Mouse (Mus musculus) CH12.LX (cell line): Measurements from ENCODE around the gene Spire2. TPM values are rescaled to one million over a fixed set of nuclear protein-coding genes. Genes with fewer than 3 reads are reported as not detected.
"Not testable (repeated sequence)": the region's sequence is repeated elsewhere in the genome, so short reads cannot be mapped to it uniquely, and the experiment has no call there.

Experiments used
- DNase-seq: peaks from one replicate; pipeline ENCODE4 v3.0.0-alpha.2; 2013; ENCODE audit errors: extremely low read depth
- H3K27ac ChIP-seq: 2 replicates; pipeline ENCODE4 v1.5.1; 2012; ENCODE audit warnings: low read depth, mild to moderate bottlenecking, control low read depth, moderate library complexity; ENCODE audit not compliant: insufficient read depth
- H3K27me3 ChIP-seq: replicated peaks from 2 replicates; pipeline ENCODE3; 2012; ENCODE audit warnings: inconsistent platforms
- H3K36me3 ChIP-seq, 2 experiments: replicated peaks in 1 of 2; 2 replicates each; pipeline versions ENCODE3 to v1.6.1; 2012; ENCODE audit warnings: inconsistent platforms in 1 of 2, low read length in 1 of 2, mild to moderate bottlenecking in 1 of 2, mixed read lengths in 1 of 2, moderate library complexity in 1 of 2; ENCODE audit not compliant: control insufficient read depth in 1 of 2, insufficient read depth in 1 of 2
- H3K4me1 ChIP-seq, 2 experiments: 2 replicates each; pipeline ENCODE4 v1.6.1; 2012; ENCODE audit warnings: inconsistent platforms in 1 of 2, moderate library complexity in 1 of 2; ENCODE audit not compliant: insufficient read depth in 2 of 2, control insufficient read depth in 1 of 2
- H3K4me2 ChIP-seq: 2 replicates; pipeline ENCODE4 v1.6.1; 2012; ENCODE audit warnings: low read depth, mild to moderate bottlenecking, control low read depth; ENCODE audit not compliant: poor library complexity, insufficient read depth, severe bottlenecking
- H3K4me3 ChIP-seq, 3 experiments: fragments of 150-350 bp in 1 of 3; sonication (generic) in 1 of 3; replicated peaks in 1 of 3; 2 replicates each; pipeline versions ENCODE3 to v1.5.1; 2011 to 2012; ENCODE audit warnings: low read depth in 2 of 3, low read length in 2 of 3, mild to moderate bottlenecking in 2 of 3, moderate library complexity in 2 of 3, control low read depth in 1 of 3, improper control_type of control experiment in 1 of 3, inconsistent platforms in 1 of 3, mixed read lengths in 1 of 3; ENCODE audit not compliant: poor library complexity in 1 of 3
- H3K79me2 ChIP-seq: replicated peaks from 2 replicates; pipeline ENCODE4 v1.6.1; 2012; ENCODE audit warnings: mild to moderate bottlenecking, moderate library complexity; ENCODE audit not compliant: control insufficient read depth, poor library complexity, insufficient read depth, severe bottlenecking; ENCODE audit errors: extremely low read depth
- H3K9ac ChIP-seq: 2 replicates; pipeline ENCODE4 v1.6.1; 2012; ENCODE audit warnings: low read depth, mild to moderate bottlenecking, control low read depth, moderate library complexity; ENCODE audit not compliant: insufficient read depth
- H3K9me3 ChIP-seq: replicated peaks from 2 replicates; pipeline ENCODE3; 2012; ENCODE audit warnings: low read length, inconsistent platforms, mixed read lengths
- BHLHE40 ChIP-seq: IDR thresholded peaks from 2 replicates; pipeline ENCODE4 v1.6.1; 2011; ENCODE audit warnings: mild to moderate bottlenecking, low read depth, low read length, improper control_type of control experiment
- CHD1 ChIP-seq: IDR thresholded peaks from 2 replicates; pipeline ENCODE4 v1.6.1; 2012; ENCODE audit warnings: low read depth, low read length, improper control_type of control experiment, inconsistent platforms
- CHD2 ChIP-seq: IDR thresholded peaks from 2 replicates; pipeline ENCODE4 v1.6.1; 2011; ENCODE audit warnings: low read length, improper control_type of control experiment
- E2F4 ChIP-seq: IDR thresholded peaks from 2 replicates; pipeline ENCODE4 v1.6.1; 2011; ENCODE audit warnings: low read depth, low read length, improper control_type of control experiment; ENCODE audit not compliant: insufficient replicate concordance
- ELF1 ChIP-seq: IDR thresholded peaks from 2 replicates; pipeline ENCODE4 v1.6.1; 2014; ENCODE audit warnings: low read depth, mild to moderate bottlenecking, inconsistent platforms, low read length, improper control_type of control experiment
- EP300 ChIP-seq: IDR thresholded peaks from 2 replicates; pipeline ENCODE4 v1.6.1; 2011; ENCODE audit warnings: low read length, improper control_type of control experiment
- ETS1 ChIP-seq: conservative IDR thresholded peaks from 2 replicates; pipeline ENCODE4 v1.6.1; 2012; ENCODE audit warnings: low read depth, mild to moderate bottlenecking, inconsistent platforms, low read length, improper control_type of control experiment, moderate library complexity
- HCFC1 ChIP-seq: IDR thresholded peaks from 2 replicates; pipeline ENCODE4 v1.6.1; 2012; ENCODE audit warnings: low read depth, mild to moderate bottlenecking, inconsistent platforms, low read length, improper control_type of control experiment
- IRF4 ChIP-seq: IDR thresholded peaks from 2 replicates; pipeline ENCODE4 v1.6.1; 2014; ENCODE audit warnings: low read depth, mild to moderate bottlenecking, inconsistent platforms, low read length, improper control_type of control experiment
- JUN ChIP-seq: IDR thresholded peaks from 2 replicates; pipeline ENCODE4 v1.6.1; 2011; ENCODE audit warnings: low read depth, mild to moderate bottlenecking, low read length, improper control_type of control experiment, moderate library complexity; ENCODE audit not compliant: insufficient read depth
- JUND ChIP-seq: conservative IDR thresholded peaks from 2 replicates; pipeline ENCODE4 v1.6.1; 2011; ENCODE audit warnings: low read depth, low read length, improper control_type of control experiment
- MAX ChIP-seq: IDR thresholded peaks from 2 replicates; pipeline ENCODE4 v1.6.1; 2011; ENCODE audit warnings: low read length, improper control_type of control experiment
- MAZ ChIP-seq: IDR thresholded peaks from 2 replicates; pipeline ENCODE4 v1.6.1; 2012; ENCODE audit warnings: low read depth, mild to moderate bottlenecking, inconsistent platforms, low read length, improper control_type of control experiment, moderate library complexity
- MXI1 ChIP-seq: IDR thresholded peaks from 2 replicates; pipeline ENCODE4 v1.6.1; 2011; ENCODE audit warnings: mild to moderate bottlenecking, low read depth, low read length, improper control_type of control experiment
- MYC ChIP-seq: IDR thresholded peaks from 2 replicates; pipeline ENCODE4 v1.6.1; 2011; ENCODE audit warnings: low read depth, mild to moderate bottlenecking, improper control_type of control experiment, low read length
- NELFE ChIP-seq: IDR thresholded peaks from 2 replicates; pipeline ENCODE4 v1.6.1; 2011; ENCODE audit warnings: low read depth, low read length, improper control_type of control experiment
- POLR2AphosphoS2 ChIP-seq: IDR thresholded peaks from 2 replicates; pipeline ENCODE4 v1.6.1; 2011; ENCODE audit warnings: low read depth, low read length, improper control_type of control experiment
- RCOR1 ChIP-seq: conservative IDR thresholded peaks from 2 replicates; pipeline ENCODE4 v1.6.1; 2012; ENCODE audit warnings: low read depth, mild to moderate bottlenecking, inconsistent platforms, low read length, improper control_type of control experiment
- SIN3A ChIP-seq: IDR thresholded peaks from 2 replicates; pipeline ENCODE4 v1.6.1; 2012; ENCODE audit warnings: low read length, improper control_type of control experiment, inconsistent platforms
- TBP ChIP-seq: conservative IDR thresholded peaks from 2 replicates; pipeline ENCODE4 v1.6.1; 2011; ENCODE audit warnings: low read depth, low read length, improper control_type of control experiment
- USF2 ChIP-seq: conservative IDR thresholded peaks from 2 replicates; pipeline ENCODE4 v1.6.1; 2011; ENCODE audit warnings: low read depth, low read length, improper control_type of control experiment
- ZKSCAN1 ChIP-seq: IDR thresholded peaks from 2 replicates; pipeline ENCODE4 v1.6.1; 2012; ENCODE audit warnings: low read depth, inconsistent platforms, low read length, improper control_type of control experiment, borderline replicate concordance
- ZNF384 ChIP-seq: IDR thresholded peaks from 2 replicates; pipeline ENCODE4 v1.6.1; 2012; ENCODE audit warnings: low read depth, low read length, improper control_type of control experiment, inconsistent platforms
- dilution Hi-C: fragments of 300-500 bp; cut with MboI; formaldehyde crosslinking; loops from 2 replicates; pipeline ENCODE4 v1.14.3; 2020; ENCODE audit warnings: low sequenced_read_pairs; ENCODE audit not compliant: extremely low pct_unique_long_range_greater_than_20kb, extremely low pct_ligation_motif_present
- in situ Hi-C: fragments of 300-500 bp; cut with MboI; formaldehyde crosslinking; loops from 3 replicates; pipeline ENCODE4 v1.14.3; 2019; ENCODE audit warnings: low sequenced_read_pairs, low pct_ligation_motif_present, low pct_unique_long_range_greater_than_20kb, mixed read lengths
- polyA plus RNA-seq: library from polyadenylated mRNA; unstranded; fragments of >175 nt; gene quantifications from 2 replicates; pipeline ENCODE4 v1.2.1, GENCODE M21; 2012; ENCODE audit warnings: low read depth; ENCODE audit not compliant: insufficient read length
- total RNA-seq, 2 experiments: library from RNA; depleted of rRNA; stranded (reverse); fragments of 300-350 nt in 1 of 2; fragments of >200 nt in 1 of 2; gene quantifications; 2 replicates each; pipeline ENCODE4 v1.2.3; 2012 to 2014

Gene Spire2
- total and polyA plus RNA-seq, 3 experiments: 1.1 to 2.9 (median 2.6) TPM

DNA sequence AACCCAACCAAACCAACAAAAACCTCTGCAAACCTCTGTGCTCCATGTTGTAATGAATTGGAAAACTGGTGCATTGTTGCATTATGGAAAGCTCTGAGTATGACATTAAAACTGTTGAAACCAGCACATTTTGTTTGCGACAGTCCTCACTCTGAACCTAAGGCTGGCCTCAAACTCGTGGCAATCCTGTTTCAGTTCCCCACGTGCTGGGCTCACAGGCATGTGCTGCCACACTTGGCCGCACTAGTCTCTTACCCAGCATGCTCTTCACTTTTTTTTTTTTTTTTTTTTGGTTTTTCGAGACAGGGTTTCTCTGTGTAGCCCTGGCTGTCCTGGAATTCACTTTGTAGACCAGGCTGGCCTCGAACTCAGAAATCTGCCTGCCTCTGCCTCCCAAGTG, 49.5 kb upstream of the Spire2 start:
- dilution Hi-C loops, in situ Hi-C loops, H3K4me3 ChIP-seq, H3K9ac ChIP-seq, H3K27ac ChIP-seq, H3K4me2 ChIP-seq, H3K27me3 ChIP-seq, H3K9me3 ChIP-seq, H3K79me2 ChIP-seq: not testable (repeated sequence)
- peaks cover 15 to 31% of the 10 kb centered on the region in 2 experiments for H3K4me1 ChIP-seq
- peaks cover 30 to 81% of the 10 kb centered on the region in 2 experiments for H3K36me3 ChIP-seq
- TF ChIP-seq EP300: peak; percentile 24; the same call in 1 of the 2 replicates
- TF ChIP-seq ZNF384: peak; percentile 83
- TF ChIP-seq MAX: peak; percentile 94
- peak; percentile 48 for TF ChIP-seq ETS1
- TF ChIP-seq BHLHE40: peak; percentile 94
- TF ChIP-seq IRF4: 0 out of 2 replicates have a peak, but pooled peaks have one; percentile 25
- TF ChIP-seq MYC: peak; percentile 97
- peak; percentile 45 for DNase-seq

DNA sequence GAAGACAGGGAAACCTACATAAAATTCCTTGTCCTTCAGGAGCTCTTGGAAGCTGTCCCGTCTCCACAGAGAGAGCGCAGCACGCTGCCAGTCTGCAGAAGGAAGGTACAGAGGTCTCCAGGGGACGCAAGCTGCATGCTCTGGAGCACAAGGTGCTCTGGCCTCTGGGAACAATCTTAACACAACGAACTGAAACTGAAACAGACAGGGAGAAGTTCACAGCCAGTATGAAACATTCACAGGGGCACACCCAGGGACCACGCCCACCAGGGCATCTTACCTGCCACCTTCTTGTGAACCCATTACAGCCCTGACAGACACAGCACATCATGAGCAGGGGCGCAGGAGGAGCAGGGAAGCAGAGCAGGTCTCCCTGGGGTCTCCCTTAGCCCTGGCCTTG, 48.5 kb upstream of the Spire2 start:
- H3K4me2 ChIP-seq: peak overlapping the region; percentile 59
- H3K4me3 ChIP-seq: peak overlapping the region in 1 of 3 experiments; percentile 27
- no peaks in the 10 kb centered on the region for H3K9me3 ChIP-seq
- TF ChIP-seq MAZ (no peak), ETS1 (peak; percentile 38), SIN3A (0 out of 2 replicates have a peak, but pooled peaks have one; percentile 40)
- H3K27me3 ChIP-seq: no peaks in the 10 kb centered on the region
- peak; percentile 64 for DNase-seq
- in situ Hi-C loops (no loop called here), dilution Hi-C loops (no loop called here)
- peaks cover 34 to 81% of the 10 kb centered on the region in 2 experiments for H3K36me3 ChIP-seq
- no peak overlapping the region for H3K27ac ChIP-seq
- H3K9ac ChIP-seq: no peak overlapping the region
- H3K4me1 ChIP-seq: peaks cover 17 to 31% of the 10 kb centered on the region in 2 experiments
- H3K79me2 ChIP-seq: no peaks in the 10 kb centered on the region

DNA sequence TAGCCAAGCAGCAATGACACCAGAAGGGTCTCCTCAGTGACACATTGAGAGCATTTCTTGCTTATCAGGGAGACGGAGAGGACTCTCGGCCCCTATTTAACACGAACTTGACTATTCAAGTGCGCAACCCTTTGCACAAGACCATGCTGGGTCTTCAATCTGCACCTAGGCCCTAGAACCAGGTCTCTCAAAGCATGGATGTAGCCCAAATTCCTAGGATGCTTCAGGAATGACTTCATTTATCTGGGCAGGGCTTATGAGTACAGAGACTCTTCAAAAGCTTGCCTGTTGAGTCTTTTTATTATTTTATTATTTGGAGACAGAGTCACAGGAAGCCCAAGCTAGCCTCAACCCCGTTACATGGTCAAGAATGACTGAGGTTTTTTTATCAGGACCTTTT, 48.0 kb upstream of the Spire2 start:
- no peak overlapping the region for H3K27ac ChIP-seq
- no peaks in the 10 kb centered on the region for H3K79me2 ChIP-seq
- dilution Hi-C loops: no loop called here
- peaks cover 17 to 33% of the 10 kb centered on the region in 2 experiments for H3K4me1 ChIP-seq
- peak overlapping the region in 1 of 3 experiments; percentile 27 for H3K4me3 ChIP-seq
- no peaks in the 10 kb centered on the region for H3K9me3 ChIP-seq
- no peak overlapping the region for H3K9ac ChIP-seq
- in situ Hi-C loops: no loop called here
- no peak for DNase-seq
- H3K27me3 ChIP-seq: no peaks in the 10 kb centered on the region
- TF ChIP-seq USF2: no peak
- no peak for TF ChIP-seq ELF1
- no peak for TF ChIP-seq MXI1
- no peak for TF ChIP-seq CHD2
- TF ChIP-seq ZNF384: no peak
- TF ChIP-seq CHD1: no peak
- TF ChIP-seq EP300: no peak
- TF ChIP-seq HCFC1: no peak
- no peak for TF ChIP-seq NELFE
- TF ChIP-seq JUN: no peak
- TF ChIP-seq E2F4: no peak
- no peak for TF ChIP-seq TBP
- TF ChIP-seq JUND: no peak
- no peak for TF ChIP-seq RCOR1
- no peak for TF ChIP-seq POLR2AphosphoS2
- TF ChIP-seq ZKSCAN1: no peak
- no peak for TF ChIP-seq MAX
- H3K36me3 ChIP-seq: peaks cover 39 to 82% of the 10 kb centered on the region in 2 experiments
- H3K4me2 ChIP-seq: no peak overlapping the region
